9 mouse cellular contexts compared by ENCODE assay signal in genomic region chr16:33830512-33831105, GRCm38 (mm10). TPM values are rescaled to one million over a fixed set of nuclear protein-coding genes. Genes with fewer than 3 reads are reported as not detected.
A peak's percentile ranks its signal among the peaks of the same experiment; 100 is the strongest.
DNase-seq lines count a peak whose midpoint lies in the region; ATAC-seq lines count a peak whose summit lies in the region.
"Had no signal": no experiment of that assay in that cellular context is flagged by ENCODE, and none has a peak within 500 bp of the region (broad histone marks: within the 10 kb centered on the region; RNA-seq: fewer than 3 reads in every experiment).

No protein-coding gene starts in this region.

- 4% methylated on average over 18 of the region's 18 CpGs for WGBS in heart, embryonic 12.5 days
- 2% methylated on average over 18 of the region's 18 CpGs for WGBS in hindbrain, embryonic 11.5 days
- 2% methylated on average over 18 of the region's 18 CpGs for WGBS in midbrain, embryonic 10.5 days

- H3K4me2 ChIP-seq in heart, embryonic 12.5 days = peak overlapping the region; percentile 85
- H3K4me2 ChIP-seq in hindbrain, embryonic 11.5 days (replicated peaks; ENCODE audit: low read depth, low read length) = peak overlapping the region; percentile 99

- peak overlapping the region; percentile 82 for H3K4me3 ChIP-seq in heart, embryonic 12.5 days
- peak overlapping the region; percentile 80 for H3K4me3 ChIP-seq in hindbrain, embryonic 11.5 days (ENCODE audit: low read depth, low read length)
- peak overlapping the region; percentile 87 for H3K4me3 ChIP-seq in midbrain, embryonic 10.5 days

- peak overlapping the region; percentile 87 for H3K9ac ChIP-seq in heart, embryonic 12.5 days
- peak overlapping the region; percentile 71 for H3K9ac ChIP-seq in hindbrain, embryonic 11.5 days (ENCODE audit: low read depth, low read length)

- peaks cover 32% of the 10 kb centered on the region for H3K4me1 ChIP-seq in heart, embryonic 12.5 days (replicated peaks)
- H3K4me1 ChIP-seq in hindbrain, embryonic 11.5 days (replicated peaks; ENCODE audit: control insufficient read depth, insufficient read depth, low read length) = peaks cover 19% of the 10 kb centered on the region
- H3K4me1 ChIP-seq in midbrain, embryonic 10.5 days = peaks cover 48% of the 10 kb centered on the region

- ATAC-seq in heart, embryonic 12.5 days (ENCODE audit: insufficient number of reproducible peaks, low FRiP score) = no peak
- no peak for ATAC-seq in hindbrain, embryonic 11.5 days (ENCODE audit: low FRiP score)

- H3K9me3 ChIP-seq in heart, embryonic 12.5 days (replicated peaks) = no peaks in the 10 kb centered on the region
- no peaks in the 10 kb centered on the region for H3K9me3 ChIP-seq in hindbrain, embryonic 11.5 days (ENCODE audit: control insufficient read depth, low read length)
- H3K9me3 ChIP-seq in midbrain, embryonic 10.5 days (replicated peaks) = no peaks in the 10 kb centered on the region

- H3K36me3 ChIP-seq in heart, embryonic 12.5 days = no peaks in the 10 kb centered on the region
- no peaks in the 10 kb centered on the region for H3K36me3 ChIP-seq in hindbrain, embryonic 11.5 days (ENCODE audit: control insufficient read depth, insufficient read depth, low read length)
- no peaks in the 10 kb centered on the region for H3K36me3 ChIP-seq in midbrain, embryonic 10.5 days
- H3K36me3 ChIP-seq: G1E had no signal

- no peaks in the 10 kb centered on the region for H3K27me3 ChIP-seq in heart, embryonic 12.5 days (replicated peaks)
- H3K27me3 ChIP-seq in hindbrain, embryonic 11.5 days (ENCODE audit: control insufficient read depth, insufficient read depth, low read length) = peaks cover 20% of the 10 kb centered on the region
- peaks cover 80% of the 10 kb centered on the region for H3K27me3 ChIP-seq in midbrain, embryonic 10.5 days (ENCODE audit: low read depth, poor library complexity, severe bottlenecking)

- H3K27ac ChIP-seq in heart, embryonic 12.5 days (ENCODE audit: poor library complexity, severe bottlenecking) = peak overlapping the region; percentile 49
- no peak overlapping the region for H3K27ac ChIP-seq in hindbrain, embryonic 11.5 days (ENCODE audit: low read depth, low read length)
- peak overlapping the region; percentile 86 for H3K27ac ChIP-seq in midbrain, embryonic 10.5 days (replicated peaks)

- no peak for DNase-seq in heart, adult 9 months (ENCODE audit: low spot score in 2 of 2)
- DNase-seq in ZHBTc4 (ENCODE audit: low read depth, low spot score) = peak; percentile 48
- DNase-seq in hindbrain, embryonic 11.5 days (ENCODE audit: low spot score) = peak; percentile 26
- DNase-seq in midbrain, embryonic 10.5 days (ENCODE audit: low spot score) = no peak
- no peak for DNase-seq in right cerebral cortex, adult 2 months (ENCODE audit: low spot score in 2 of 2)
- no peak for DNase-seq in urinary bladder, postnatal 10 days (ENCODE audit: low spot score)
- DNase-seq in frontal cortex, adult 2 months (ENCODE audit: extremely low spot score in 1 of 2, low spot score in 1 of 2) = no peak

RNA-seq across cellular contexts. Expression of gene Itgb5, which starts 1.1 kb away (rescaled TPM):
- 74.8 and 76.8 TPM in 2 replicates for polyA plus RNA-seq in heart, embryonic 12.5 days (2016; fragmentation: Nextera tagmentation; extraction: Ambion mirVana)
- polyA plus RNA-seq in hindbrain, embryonic 11.5 days (2014; fragmentation: Nextera tagmentation; extraction: Ambion mirVana) = 21.7 and 25.5 TPM in 2 replicates
- 9.0 and 13.6 TPM in 2 replicates for polyA plus RNA-seq in midbrain, embryonic 10.5 days (2016; fragmentation: Nextera tagmentation; extraction: Ambion mirVana)
- polyA plus RNA-seq in frontal cortex, adult 2 months (2012; rRNA removed) = 36.6 and 42.4 TPM in 2 replicates

RNA-seq across cellular contexts. Expression of gene Muc13, which starts 36.8 kb away (rescaled TPM):
- 0.12 and 0.24 TPM in 2 replicates for polyA plus RNA-seq in heart, embryonic 12.5 days (2016; fragmentation: Nextera tagmentation; extraction: Ambion mirVana)
- 0.08 and 0.14 TPM in 2 replicates for polyA plus RNA-seq in hindbrain, embryonic 11.5 days (2014; fragmentation: Nextera tagmentation; extraction: Ambion mirVana)
- 0.10 and 0.15 TPM in 2 replicates for polyA plus RNA-seq in midbrain, embryonic 10.5 days (2016; fragmentation: Nextera tagmentation; extraction: Ambion mirVana)
- polyA plus RNA-seq in frontal cortex, adult 2 months (2012; rRNA removed) = 0.06 and 0.08 TPM in 2 replicates

Comparison
In these comparisons a context has a peak if more than half of its experiments do, and no peak if none do; other contexts are left out.
1. DNase-seq: peak in ZHBTc4 (single experiment) and hindbrain, embryonic 11.5 days (single experiment); none in heart, adult 9 months (0 of 2), midbrain, embryonic 10.5 days (single experiment), right cerebral cortex, adult 2 months (0 of 2), urinary bladder, postnatal 10 days (single experiment) and frontal cortex, adult 2 months (0 of 2).
2. Peak in every context shown above with its lines, with median percentiles within 50 percentile points of each other: H3K4me3 ChIP-seq.